Mouse (Mus musculus) kidney, postnatal 0 days (tissue): ENCODE results near the gene Mum1. TPM values are rescaled to one million over a fixed set of nuclear protein-coding genes. Genes with fewer than 3 reads are reported as not detected.

Experiments used
- ATAC-seq: fragments of 200-750 bp; cut with Nextera tagmentation; replicated peaks from 2 replicates; pipeline ENCODE4 v1.8.0; 2017; ENCODE audit warnings: low read depth, moderate number of reproducible peaks, moderate TSS enrichment, moderate library complexity; ENCODE audit not compliant: low FRiP score
- DNase-seq: peaks from one replicate; pipeline ENCODE4 v3.0.0-alpha.2; 2016; ENCODE audit warnings: low spot score
- H3K27ac ChIP-seq: fragments of 300-500 bp; sonication (generic); 2 replicates; pipeline ENCODE4 v1.5.1; 2014; ENCODE audit warnings: mild to moderate bottlenecking
- H3K27me3 ChIP-seq: fragments of 300-500 bp; sonication (generic); 2 replicates; pipeline ENCODE4 v1.6.1; 2014; ENCODE audit warnings: low read length, mixed read lengths; ENCODE audit not compliant: insufficient read depth
- H3K36me3 ChIP-seq: fragments of 300-500 bp; sonication (generic); 2 replicates; pipeline ENCODE4 v1.6.1; 2014; ENCODE audit warnings: low read length, mixed read lengths; ENCODE audit not compliant: insufficient read depth
- H3K4me1 ChIP-seq: fragments of 300-500 bp; sonication (generic); replicated peaks from 2 replicates; pipeline ENCODE4 v1.6.1; 2014; ENCODE audit warnings: antibody characterized with exemption, low read length, mixed read lengths; ENCODE audit not compliant: insufficient read depth
- H3K4me2 ChIP-seq: fragments of 300-500 bp; sonication (generic); 2 replicates; pipeline ENCODE4 v1.6.1; 2014; ENCODE audit warnings: mild to moderate bottlenecking, low read length, moderate library complexity, mixed read lengths
- H3K4me3 ChIP-seq: fragments of 300-500 bp; sonication (generic); replicated peaks from 2 replicates; pipeline ENCODE4 v1.5.1; 2014; ENCODE audit warnings: low read depth, low read length
- H3K9ac ChIP-seq: fragments of 300-500 bp; sonication (generic); 2 replicates; pipeline ENCODE4 v1.6.1; 2014; ENCODE audit warnings: low read depth, low read length
- H3K9me3 ChIP-seq: fragments of 300-500 bp; sonication (generic); replicated peaks from 2 replicates; pipeline ENCODE4 v1.6.1; 2016; ENCODE audit warnings: low read length, inconsistent platforms, mixed read lengths
- CTCF ChIP-seq: IDR thresholded peaks from 2 replicates; pipeline ENCODE4 v1.5.1; 2016; ENCODE audit warnings: antibody characterized with exemption, low read depth, mild to moderate bottlenecking, moderate library complexity
- WGBS: fragments of 180-500 bp; shearing (Covaris S2); extraction: QIAGEN DNeasy Blood & Tissue Kit; methylation state at CpG from one replicate; pipeline ENCODE4 v1.1.7; 2014; 5-methylcytosine and 5-hydroxymethylcytosine counted together
- polyA plus RNA-seq: library from polyadenylated mRNA; unstranded; fragments of >200 nt; fragmentation: Nextera tagmentation; extraction: Ambion mirVana; gene quantifications from 2 replicates; pipeline ENCODE4 v1.2.1, GENCODE M21; 2015

The Mum1 gene
- polyA plus RNA-seq, 1 experiment from 2014 or later, result 44.2 TPM

GRCm38 (mm10) chr10:80252011-80252410, 25.8 kb downstream of the Mum1 start:
- H3K4me3 ChIP-seq, result no peak overlapping the region
- no peak for TF ChIP-seq CTCF
- peaks cover 32% of the 10 kb centered on the region for H3K36me3 ChIP-seq
- ATAC-seq (no peak), DNase-seq (no peak)
- no peak overlapping the region for H3K4me2 ChIP-seq
- peaks cover 6% of the 10 kb centered on the region for H3K4me1 ChIP-seq
- no peak overlapping the region for H3K9ac ChIP-seq
- H3K27ac ChIP-seq, result no peak overlapping the region
- H3K27me3 ChIP-seq, result no peaks in the 10 kb centered on the region
- no peaks in the 10 kb centered on the region for H3K9me3 ChIP-seq

- ATAC-seq, result no peak
- no peak for TF ChIP-seq CTCF
- H3K4me2 ChIP-seq, result no peak overlapping the region
- no peak overlapping the region for H3K27ac ChIP-seq
- WGBS, result 95% methylated on average over 11 of the region's 11 CpGs
- H3K9me3 ChIP-seq, result no peaks in the 10 kb centered on the region
- H3K4me1 ChIP-seq, result peaks cover 6% of the 10 kb centered on the region
- H3K27me3 ChIP-seq, result no peaks in the 10 kb centered on the region
- no peak for DNase-seq
- peaks cover 33% of the 10 kb centered on the region for H3K36me3 ChIP-seq
- no peak overlapping the region for H3K4me3 ChIP-seq
- no peak overlapping the region for H3K9ac ChIP-seq
These were observed 26.4 kb downstream of the Mum1 start for GRCm38 (mm10) chr10:80252493-80253274.

DNA sequence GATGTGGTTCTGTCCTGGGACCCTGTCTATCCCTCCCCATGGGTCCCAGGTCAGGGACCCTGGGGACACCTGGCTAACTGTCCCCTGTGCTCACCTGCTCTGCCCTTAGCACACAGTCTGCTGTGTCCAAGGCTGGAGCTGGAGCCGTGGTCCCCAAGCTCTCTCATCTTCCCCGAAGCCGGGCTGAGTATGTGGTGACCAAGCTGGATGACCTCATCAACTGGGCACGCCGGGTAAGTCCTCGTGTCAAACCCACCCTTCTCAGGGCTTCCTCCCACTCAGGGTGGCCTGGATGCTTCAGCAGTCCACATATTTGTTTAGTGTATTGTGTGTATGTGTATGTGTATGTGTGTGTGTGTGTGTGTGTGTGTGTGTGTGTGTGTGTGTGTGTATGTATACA, 27.3 kb downstream of the Mum1 start:
- Histone ChIP-seq H3K4me2 (no peak overlapping the region), H3K9ac (no peak overlapping the region), H3K4me3 (no peak overlapping the region), H3K27ac (no peak overlapping the region), H3K36me3 (peaks cover 39% of the 10 kb centered on the region), H3K4me1 (peaks cover 6% of the 10 kb centered on the region), H3K9me3 (no peaks in the 10 kb centered on the region), H3K27me3 (no peaks in the 10 kb centered on the region)
- DNase-seq, result no peak
- WGBS, result 81% methylated on average over 6 of the region's 6 CpGs
- no peak for TF ChIP-seq CTCF
- ATAC-seq, result no peak

GRCm38 (mm10) chr10:80254331-80255297, 28.4 kb downstream of the Mum1 start:
- H3K4me3 ChIP-seq, result no peak overlapping the region
- no peak for ATAC-seq
- no peak overlapping the region for H3K4me2 ChIP-seq
- peaks cover 11% of the 10 kb centered on the region for H3K4me1 ChIP-seq
- H3K9ac ChIP-seq, result no peak overlapping the region
- H3K27ac ChIP-seq, result no peak overlapping the region
- no peak for TF ChIP-seq CTCF
- WGBS, result 94% methylated on average over 26 of the region's 26 CpGs
- no peak for DNase-seq
- H3K36me3 ChIP-seq, result peaks cover 45% of the 10 kb centered on the region
- H3K27me3 ChIP-seq, result no peaks in the 10 kb centered on the region
- H3K9me3 ChIP-seq, result no peaks in the 10 kb centered on the region

DNA sequence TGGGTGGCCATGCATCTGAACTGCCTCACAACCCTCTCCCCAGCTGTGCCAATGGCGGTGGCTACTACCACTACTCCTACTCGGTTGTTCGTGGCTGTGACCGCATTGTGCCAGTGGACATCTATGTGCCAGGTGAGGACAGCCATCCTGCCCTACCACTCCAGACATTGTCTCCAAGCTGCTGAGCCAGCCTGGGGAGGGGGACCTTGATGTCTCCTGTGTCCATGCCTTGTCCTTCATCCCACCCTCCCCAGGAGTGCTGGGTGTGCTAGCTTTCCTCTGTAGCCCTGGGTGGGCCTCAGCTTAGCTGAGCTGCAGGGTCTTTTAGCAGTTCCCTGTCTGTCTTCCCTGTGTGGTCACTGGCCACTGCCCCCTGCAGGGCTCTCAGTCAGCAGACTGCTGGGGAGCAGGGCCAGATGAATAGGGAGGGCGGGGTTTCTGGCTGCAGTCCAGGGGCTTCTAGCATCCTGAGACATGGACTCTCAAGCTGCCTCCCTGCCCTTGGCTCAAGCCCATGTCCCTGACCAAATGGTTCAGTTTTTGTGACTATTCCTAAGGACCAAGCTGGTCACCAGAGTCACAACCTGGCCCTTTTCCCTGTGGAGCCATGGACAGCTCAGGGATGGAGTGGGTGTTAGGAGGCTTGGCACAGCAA, 29.8 kb downstream of the Mum1 start:
- no peak for TF ChIP-seq CTCF
- Histone ChIP-seq H3K4me2 (no peak overlapping the region), H3K27ac (no peak overlapping the region), H3K9me3 (no peaks in the 10 kb centered on the region), H3K9ac (no peak overlapping the region), H3K4me3 (no peak overlapping the region), H3K4me1 (peaks cover 11% of the 10 kb centered on the region), H3K27me3 (no peaks in the 10 kb centered on the region), H3K36me3 (peaks cover 45% of the 10 kb centered on the region)
- DNase-seq, result no peak
- ATAC-seq, result no peak
- WGBS, result 92% methylated on average over 5 of the region's 5 CpGs

GRCm38 (mm10) chr10:80257936-80258335, 31.7 kb downstream of the Mum1 start:
- ATAC-seq, result no peak
- no peak overlapping the region for H3K27ac ChIP-seq
- H3K4me1 ChIP-seq, result peaks cover 15% of the 10 kb centered on the region
- H3K27me3 ChIP-seq, result no peaks in the 10 kb centered on the region
- H3K4me3 ChIP-seq, result no peak overlapping the region
- 72% methylated on average over 2 of the region's 2 CpGs for WGBS
- no peak for DNase-seq
- H3K4me2 ChIP-seq, result no peak overlapping the region
- no peak for TF ChIP-seq CTCF
- H3K9me3 ChIP-seq, result no peaks in the 10 kb centered on the region
- no peak overlapping the region for H3K9ac ChIP-seq
- H3K36me3 ChIP-seq, result peaks cover 45% of the 10 kb centered on the region
